Mouse (Mus musculus) erythroid progenitor cell, adult 5-6 weeks (primary cell): ENCODE data around the gene Gm7075. TPM values are rescaled to one million over a fixed set of nuclear protein-coding genes. Genes with fewer than 3 reads are reported as not detected.

ENCODE experiments used
- ATAC-seq: replicated peaks from 2 replicates; pipeline ENCODE4 v1.8.0; 2016; ENCODE audit warnings: moderate number of reproducible peaks, mild to moderate bottlenecking, moderate TSS enrichment, inconsistent platforms; ENCODE audit not compliant: poor library complexity, low FRiP score, severe bottlenecking
- total RNA-seq, 2 experiments: library from RNA; stranded (forward) in 1 of 2; stranded (reverse) in 1 of 2; fragments of 150-400 nt in 1 of 2; fragments of 186-747, 209-891 nt in 1 of 2; gene quantifications; 2 replicates each; pipeline versions ENCODE4 v1.2.3 to v1.2.4; 2015 to 2017; ENCODE audit warnings: low replicate concordance in 2 of 2

Gene Gm7075
- total RNA-seq, 2 experiments from 2014 or later: 14.3 TPM; not detected in 1

GRCm38 (mm10) chr10:63377468-63377867 is 44.1 kb downstream of the Gm7075 start:
- ATAC-seq: peak; percentile 74

- ATAC-seq: no peak
These were observed 45.3 kb downstream of the Gm7075 start for GRCm38 (mm10) chr10:63376303-63376702.

Other genes starting within 250 kb of the Gm7075 start
- 1.1 TPM in 1 of 2 replicates, not detected in the other for gene Mypn, start 217.8 kb downstream of the Gm7075 start, total RNA-seq (2015; ENCODE audit: low replicate concordance)
- 1.1 TPM in 1 of 2 replicates, not detected in the other for gene Mypn, start 217.8 kb downstream of the Gm7075 start, total RNA-seq (2017; ENCODE audit: low replicate concordance)
- gene Herc4, start 178.0 kb downstream of the Gm7075 start, total RNA-seq (2015; ENCODE audit: low replicate concordance): 106 and 130 TPM in 2 replicates
- gene Herc4, start 178.0 kb downstream of the Gm7075 start, total RNA-seq (2017; ENCODE audit: low replicate concordance): 96.5 and 100 TPM in 2 replicates
- gene Sirt1, start 40.1 kb downstream of the Gm7075 start, total RNA-seq (2015; ENCODE audit: low replicate concordance): 39.8 and 41.1 TPM in 2 replicates
- 42.1 and 49.1 TPM in 2 replicates for gene Sirt1, start 40.1 kb downstream of the Gm7075 start, total RNA-seq (2017; ENCODE audit: low replicate concordance)
- 0.36 TPM in 1 of 2 replicates, not detected in the other for gene Dnajc12, start 39.3 kb downstream of the Gm7075 start, total RNA-seq (2015; ENCODE audit: low replicate concordance)
- gene Dnajc12, start 39.3 kb downstream of the Gm7075 start, total RNA-seq (2017; ENCODE audit: low replicate concordance): 3.3 TPM in 1 of 2 replicates, not detected in the other
- gene Ctnna3, start 8.3 kb upstream of the Gm7075 start, total RNA-seq (2015; ENCODE audit: low replicate concordance): not detected in 2 replicates
- gene Ctnna3, start 8.3 kb upstream of the Gm7075 start, total RNA-seq (2017; ENCODE audit: low replicate concordance): 0.51 TPM in 1 of 2 replicates, not detected in the other